Mouse (Mus musculus): ENCODE measurements around the gene Mark3.

The Mark3 gene

GRCm38 (mm10) chr12:111675797-111676580 lies 101.7 kb downstream of the Mark3 start:
- ATAC-seq (ENCODE audit: low TSS enrichment) = no peak

GRCm38 (mm10) chr12:111677421-111677820 lies 103.1 kb downstream of the Mark3 start:
- ATAC-seq (ENCODE audit: low TSS enrichment) = no peak

GRCm38 (mm10) chr12:111677882-111678669 lies 103.8 kb downstream of the Mark3 start, which contains the start of gene Trmt61a:
Gene Trmt61a, plus strand, starts transcription at chr12:111678105.
- ATAC-seq (ENCODE audit: low TSS enrichment) = peak; percentile 54

GRCm38 (mm10) chr12:111678670-111678933 lies 104.3 kb downstream of the Mark3 start:
- no peak for ATAC-seq (ENCODE audit: low TSS enrichment)

GRCm38 (mm10) chr12:111678997-111679396 lies 104.7 kb downstream of the Mark3 start:
- ATAC-seq (ENCODE audit: low TSS enrichment) = no peak

GRCm38 (mm10) chr12:111680661-111681060 lies 106.3 kb downstream of the Mark3 start:
- ATAC-seq (ENCODE audit: low TSS enrichment) = peak; percentile 39; the same call in 1 of the 2 replicates

GRCm38 (mm10) chr12:111681305-111681704 lies 107.0 kb downstream of the Mark3 start:
- ATAC-seq (ENCODE audit: low TSS enrichment) = peak; percentile 48; the same call in 1 of the 2 replicates

GRCm38 (mm10) chr12:111682003-111682402 lies 107.7 kb downstream of the Mark3 start:
- ATAC-seq (ENCODE audit: low TSS enrichment) = peak; percentile 22

GRCm38 (mm10) chr12:111682806-111683205 lies 108.5 kb downstream of the Mark3 start:
- ATAC-seq (ENCODE audit: low TSS enrichment) = no peak

- no peak for ATAC-seq (ENCODE audit: low TSS enrichment)
Measured at GRCm38 (mm10) chr12:111686390-111686789, 112.1 kb downstream of the Mark3 start.

- ATAC-seq (ENCODE audit: low TSS enrichment) = peak; percentile 38
Measured at GRCm38 (mm10) chr12:111687350-111688068, 113.2 kb downstream of the Mark3 start.

GRCm38 (mm10) chr12:111688069-111688428 lies 113.7 kb downstream of the Mark3 start:
- no peak for ATAC-seq (ENCODE audit: low TSS enrichment)

- no peak for ATAC-seq (ENCODE audit: low TSS enrichment)
Measured at GRCm38 (mm10) chr12:111689426-111689825, 115.1 kb downstream of the Mark3 start.

- ATAC-seq (ENCODE audit: low TSS enrichment) = no peak
Measured at GRCm38 (mm10) chr12:111691346-111691872, 117.1 kb downstream of the Mark3 start.

GRCm38 (mm10) chr12:111692899-111693298 lies 118.6 kb downstream of the Mark3 start:
- no peak for ATAC-seq (ENCODE audit: low TSS enrichment)

- peak; percentile 32 for ATAC-seq (ENCODE audit: low TSS enrichment)
Measured at GRCm38 (mm10) chr12:111693341-111694270, 119.3 kb downstream of the Mark3 start.

GRCm38 (mm10) chr12:111694271-111694781 lies 120.0 kb downstream of the Mark3 start:
- ATAC-seq (ENCODE audit: low TSS enrichment) = no peak; the same call in 1 of the 2 replicates

- ATAC-seq (ENCODE audit: low TSS enrichment) = peak; percentile 29; the same call in 1 of the 2 replicates
Measured at GRCm38 (mm10) chr12:111694880-111695804, 120.8 kb downstream of the Mark3 start.

GRCm38 (mm10) chr12:111696239-111696638 lies 121.9 kb downstream of the Mark3 start:
- peak; percentile 22; the same call in 1 of the 2 replicates for ATAC-seq (ENCODE audit: low TSS enrichment)

- no peak for ATAC-seq (ENCODE audit: low TSS enrichment)
Measured at GRCm38 (mm10) chr12:111697708-111698107, 123.4 kb downstream of the Mark3 start.
